Mouse (Mus musculus) cortical plate, adult 2 months (tissue): ENCODE results near the gene Vill.

Experiments
- CTCF ChIP-seq: fragments of 200-500 bp; IDR thresholded peaks from 2 replicates; pipeline ENCODE4 v1.5.1; 2011; ENCODE audit warnings: mild to moderate bottlenecking, control low read depth, low read length; ENCODE audit not compliant: insufficient read depth; ENCODE audit errors: extremely low read depth
- POLR2A ChIP-seq: fragments of 200-500 bp; IDR thresholded peaks from 2 replicates; pipeline ENCODE4 v1.6.1; 2011; ENCODE audit warnings: mild to moderate bottlenecking, low read length, control low read depth; ENCODE audit not compliant: insufficient read depth; ENCODE audit errors: extremely low read depth

- TF ChIP-seq CTCF (no peak), POLR2A (no peak)
These were observed 20.8 kb downstream of the Vill start for GRCm38 (mm10) chr9:119073184-119073895.
